Mouse (Mus musculus) ES-E14 (cell line): Measurements from ENCODE around the gene Syngap1. TPM values are rescaled to one million over a fixed set of nuclear protein-coding genes. Genes with fewer than 3 reads are reported as not detected.
A peak's percentile ranks its signal among the peaks of the same experiment; 100 is the strongest.
"Not testable (repeated sequence)": the region's sequence is repeated elsewhere in the genome, so short reads cannot be mapped to it uniquely, and the experiment has no call there.

Experiments used
- DNase-seq: peaks from one replicate; pipeline ENCODE4 v3.0.0-alpha.2; 2013; ENCODE audit warnings: low read depth, low spot score
- H3K27ac ChIP-seq: 2 replicates; pipeline ENCODE4 v1.5.1; 2012; ENCODE audit warnings: low read depth, mild to moderate bottlenecking, low read length, moderate library complexity, mixed read lengths; ENCODE audit not compliant: poor library complexity, insufficient read depth, severe bottlenecking
- H3K36me3 ChIP-seq: 2 replicates; pipeline ENCODE4 v1.6.1; 2012; ENCODE audit warnings: mild to moderate bottlenecking, low read length, moderate library complexity, mixed read lengths; ENCODE audit not compliant: control insufficient read depth, poor library complexity, insufficient read depth, severe bottlenecking
- H3K4me1 ChIP-seq, 2 experiments: fragments of 150-350 bp in 1 of 2; sonication (generic) in 1 of 2; 2 replicates each; pipeline ENCODE4 v1.6.1; 2012; ENCODE audit warnings: low read length in 2 of 2, mild to moderate bottlenecking in 1 of 2, mixed read lengths in 1 of 2; ENCODE audit not compliant: control insufficient read depth in 2 of 2, insufficient read depth in 2 of 2, poor library complexity in 1 of 2
- H3K4me3 ChIP-seq, 2 experiments: fragments of 150-350 bp in 1 of 2; sonication (generic) in 1 of 2; 2 replicates each; pipeline ENCODE4 v1.5.1; 2012; ENCODE audit warnings: low read length in 2 of 2, low read depth in 1 of 2, mild to moderate bottlenecking in 1 of 2, mixed read lengths in 1 of 2; ENCODE audit not compliant: insufficient read depth in 1 of 2, poor library complexity in 1 of 2, severe bottlenecking in 1 of 2
- H3K9ac ChIP-seq: 2 replicates; pipeline ENCODE4 v1.6.1; 2012; ENCODE audit warnings: low read depth, mild to moderate bottlenecking, low read length, mixed read lengths; ENCODE audit not compliant: poor library complexity, insufficient read depth, severe bottlenecking
- H3K9me3 ChIP-seq: fragments of 150-350 bp; sonication (generic); 2 replicates; pipeline ENCODE4 v1.6.1; 2012; ENCODE audit warnings: low read depth, mild to moderate bottlenecking, low read length; ENCODE audit not compliant: control insufficient read depth, insufficient read depth
- CHD2 ChIP-seq: IDR thresholded peaks from 2 replicates; pipeline ENCODE4 v1.6.1; 2014; ENCODE audit warnings: mild to moderate bottlenecking, low read depth, low read length, inconsistent platforms
- HCFC1 ChIP-seq: IDR thresholded peaks from 2 replicates; pipeline ENCODE4 v1.6.1; 2012; ENCODE audit warnings: low read length, inconsistent platforms, borderline replicate concordance; ENCODE audit not compliant: insufficient read depth
- MAFK ChIP-seq: IDR thresholded peaks from 2 replicates; pipeline ENCODE4 v1.6.1; 2014; ENCODE audit warnings: mild to moderate bottlenecking, low read depth, low read length, inconsistent platforms; ENCODE audit not compliant: insufficient read depth
- ZC3H11A ChIP-seq: IDR thresholded peaks from 2 replicates; pipeline ENCODE4 v1.6.1; 2012; ENCODE audit warnings: low read depth, mild to moderate bottlenecking, inconsistent platforms, low read length, borderline replicate concordance
- ZNF384 ChIP-seq: IDR thresholded peaks from 2 replicates; pipeline ENCODE4 v1.6.1; 2012; ENCODE audit warnings: low read depth, low read length, inconsistent platforms
- in situ Hi-C, 2 experiments: fragments of 600-800 bp; cut with MboI; formaldehyde crosslinking; loops; one replicate each; pipeline ENCODE4 v1.15.1; 2025; ENCODE audit warnings: low sequenced_read_pairs in 2 of 2, inconsistent platforms in 1 of 2; ENCODE audit not compliant: unreplicated experiment in 2 of 2
- total RNA-seq: library from RNA; depleted of rRNA; stranded (reverse); fragments of 300-350 nt; gene quantifications from 2 replicates; pipeline ENCODE4 v1.2.3, GENCODE M21; 2012

Gene Syngap1
- total RNA-seq, 1 experiment, result 6.6 TPM

DNA sequence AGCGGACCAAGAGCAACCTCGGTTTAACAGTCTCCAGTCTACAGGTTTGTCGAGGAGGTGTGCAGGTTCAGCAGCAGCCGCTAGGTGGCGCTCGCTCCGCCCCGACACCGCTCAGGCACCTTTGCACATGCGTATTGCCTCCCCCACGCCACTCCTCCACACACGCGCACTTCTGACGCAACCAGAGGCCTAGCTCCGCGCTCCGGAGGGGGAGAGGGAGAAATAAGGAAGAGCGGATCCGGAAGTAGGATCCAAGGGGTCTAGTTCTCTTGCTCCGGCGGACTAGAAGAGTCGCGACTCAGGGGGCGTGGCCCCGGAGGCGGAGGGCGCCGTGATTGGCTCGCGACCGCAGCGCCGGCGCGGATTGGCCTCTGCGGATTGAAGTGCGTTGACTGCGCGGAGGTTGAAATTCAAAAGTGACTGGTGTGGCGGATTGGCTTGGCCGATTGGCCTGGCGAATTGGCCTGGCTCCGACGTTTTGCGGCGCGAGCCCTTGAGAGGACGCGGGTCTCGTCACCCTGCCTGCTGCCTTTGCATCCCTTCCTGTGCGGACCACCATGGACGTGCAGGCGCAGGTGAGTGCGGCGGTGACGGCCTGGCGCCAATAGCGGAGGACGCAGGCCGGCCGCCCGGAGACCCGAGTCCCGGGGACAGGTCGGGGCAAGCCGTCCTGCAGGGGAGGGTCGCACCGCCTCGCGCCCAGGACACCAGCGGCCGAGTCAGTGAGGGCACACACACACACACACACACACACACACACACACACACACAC, 24.2 kb upstream of the Syngap1 start, which contains the start of gene Kifc5b:
Gene Kifc5b, plus strand, starts transcription at position 381 of the 772 bp plus-strand sequence.
- peak; percentile 17; the same call in 1 of the 2 replicates for TF ChIP-seq ZNF384
- no peak for TF ChIP-seq MAFK
- no peak for TF ChIP-seq ZC3H11A
- peak; percentile 79 for TF ChIP-seq HCFC1
- peak; percentile 63; the same call in 1 of the 2 replicates for TF ChIP-seq CHD2
- peak within 1 kb of the TSS; percentile 92 for H3K9ac ChIP-seq
- peaks cover 14% of the 10 kb centered on the region for H3K36me3 ChIP-seq
- H3K4me1 ChIP-seq, result no peaks in the 10 kb centered on the region
- peak within 1 kb of the TSS; percentile 77 for H3K27ac ChIP-seq
- H3K4me3 ChIP-seq, result peak within 1 kb of the TSS; percentile 88 to 90
- peak; percentile 100 for DNase-seq
- H3K9me3 ChIP-seq, result no peaks in the 10 kb centered on the region
- in situ Hi-C loops, result no loop called here

DNA sequence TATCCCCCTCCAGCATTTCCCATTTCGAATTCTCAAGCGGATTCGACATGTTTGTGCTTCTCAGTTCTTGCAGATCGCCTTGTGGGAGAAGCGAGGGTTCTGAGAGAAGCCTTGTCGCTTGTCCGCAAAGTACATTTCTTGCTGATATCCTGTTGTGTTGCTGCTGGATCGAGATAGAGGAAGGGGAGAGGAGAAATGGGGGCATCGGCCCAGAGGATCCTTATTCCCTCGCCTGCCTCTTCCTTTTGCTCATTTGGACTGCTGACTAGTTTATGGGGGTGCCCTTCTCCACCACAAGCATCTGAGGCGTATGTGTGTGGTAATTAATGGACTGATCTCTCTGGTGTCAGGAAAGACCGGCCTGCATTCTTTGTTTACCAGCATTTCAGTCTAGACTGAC, 23.5 kb upstream of the Syngap1 start:
- Histone ChIP-seq H3K36me3 (peaks cover 14% of the 10 kb centered on the region), H3K4me3 (peak overlapping the region; percentile 88 to 90), H3K27ac (peak overlapping the region; percentile 77), H3K9ac (peak overlapping the region; percentile 92)
- H3K9me3 ChIP-seq, in situ Hi-C loops, DNase-seq, H3K4me1 ChIP-seq: not testable (repeated sequence)

DNA sequence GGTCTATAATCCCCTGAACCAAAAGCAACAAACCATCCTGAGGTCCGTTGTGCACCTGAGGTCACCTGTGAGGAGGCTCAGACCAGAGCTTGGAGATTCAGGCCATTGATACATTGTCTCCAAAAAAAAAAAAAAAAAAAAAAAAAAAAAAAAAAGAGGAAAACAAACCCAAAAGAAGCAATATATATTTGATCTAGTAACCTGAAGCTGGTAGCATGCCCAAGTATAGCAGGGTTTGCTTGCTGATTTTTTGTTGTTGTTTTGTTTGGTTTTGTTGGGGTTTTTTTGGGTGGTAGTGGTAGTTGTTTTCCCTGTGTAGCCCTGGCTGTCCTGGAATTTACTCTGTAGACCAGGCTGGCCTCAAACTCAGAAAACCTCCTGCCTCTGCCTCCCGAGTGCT, 22.7 kb upstream of the Syngap1 start:
- Histone ChIP-seq H3K4me3 (peak overlapping the region; percentile 66 to 88), H3K9me3 (no peaks in the 10 kb centered on the region), H3K36me3 (peaks cover 17% of the 10 kb centered on the region), H3K9ac (peak overlapping the region; percentile 40; the same call in 1 of the 2 replicates), H3K27ac (no peak overlapping the region), H3K4me1 (peaks cover 0 to 3% of the 10 kb centered on the region in 2 experiments; a peak in 1 of 4 replicates)
- no peak for DNase-seq
- TF ChIP-seq CHD2, result no peak
- TF ChIP-seq ZNF384, result peak; percentile 58
- TF ChIP-seq MAFK, result no peak
- in situ Hi-C loops, result no loop called here

DNA sequence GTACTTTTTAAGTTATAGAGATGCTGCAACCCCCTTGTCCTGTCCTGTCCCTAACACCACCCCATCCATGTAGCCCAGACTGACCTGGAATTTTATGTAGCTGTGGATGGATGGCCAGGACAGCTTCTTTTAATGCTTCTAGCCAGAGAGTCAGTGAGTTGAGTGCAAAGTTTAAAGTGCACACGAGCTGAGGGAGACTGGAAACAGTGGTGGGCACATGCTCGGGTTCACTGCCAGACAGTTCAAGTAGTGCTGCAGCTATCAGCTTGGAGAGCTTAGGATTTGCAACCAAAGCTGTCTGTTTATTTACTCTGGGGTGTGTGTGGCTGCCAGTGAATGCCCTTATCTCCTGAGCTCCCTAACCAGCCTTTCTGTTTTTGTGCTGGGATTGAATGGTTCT, 21.5 kb upstream of the Syngap1 start:
- H3K4me1 ChIP-seq, H3K9ac ChIP-seq, H3K4me3 ChIP-seq, DNase-seq, H3K27ac ChIP-seq, H3K9me3 ChIP-seq, in situ Hi-C loops: not testable (repeated sequence)
- peaks cover 22% of the 10 kb centered on the region for H3K36me3 ChIP-seq

DNA sequence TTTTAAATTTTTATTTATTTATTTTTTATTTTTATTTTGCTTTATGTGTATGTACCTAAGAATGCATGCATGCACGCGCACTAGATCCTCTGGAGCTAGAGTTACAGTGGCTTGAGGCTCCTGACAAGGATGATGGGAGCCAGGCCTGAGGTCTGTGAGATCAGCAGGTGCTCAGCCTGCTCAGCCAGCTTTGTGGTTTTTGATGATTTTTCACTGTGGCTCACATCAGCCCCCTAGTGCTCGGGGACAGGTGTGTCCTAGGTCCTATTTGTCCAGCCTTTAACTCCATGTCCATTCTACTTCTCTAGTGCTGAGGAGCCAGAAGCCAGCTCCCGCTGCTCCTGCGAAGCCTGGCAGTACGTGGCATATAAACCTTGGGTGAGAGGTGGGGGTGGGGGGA, 18.7 kb upstream of the Syngap1 start:
- not testable (repeated sequence) for H3K4me3 ChIP-seq

DNA sequence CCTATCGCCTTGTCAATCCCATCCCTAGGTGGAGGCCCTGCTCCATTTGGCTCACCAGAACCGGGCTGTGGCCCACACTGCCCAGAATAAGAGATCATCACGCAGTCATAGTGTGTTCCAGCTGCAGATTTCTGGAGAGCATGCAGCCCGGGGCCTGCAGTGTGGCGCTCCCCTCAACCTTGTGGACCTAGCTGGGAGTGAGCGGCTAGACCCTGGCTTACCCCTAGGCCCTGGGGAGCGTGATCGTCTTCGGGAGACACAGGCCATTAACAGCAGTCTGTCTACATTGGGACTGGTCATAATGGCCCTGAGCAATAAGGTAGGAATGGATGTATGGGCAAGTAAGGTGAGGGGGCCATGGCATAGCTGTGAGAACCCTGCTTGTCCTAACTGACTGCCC, 15.6 kb upstream of the Syngap1 start:
- H3K9ac ChIP-seq, DNase-seq, in situ Hi-C loops, H3K4me3 ChIP-seq, H3K27ac ChIP-seq, H3K9me3 ChIP-seq, H3K4me1 ChIP-seq: not testable (repeated sequence)
- peaks cover 55% of the 10 kb centered on the region for H3K36me3 ChIP-seq

More for the DNA sequence above, 18.7 kb upstream of the Syngap1 start:
- DNase-seq, in situ Hi-C loops, H3K9me3 ChIP-seq, H3K9ac ChIP-seq, H3K27ac ChIP-seq, H3K4me1 ChIP-seq: not testable (repeated sequence)
- peaks cover 45% of the 10 kb centered on the region for H3K36me3 ChIP-seq

DNA sequence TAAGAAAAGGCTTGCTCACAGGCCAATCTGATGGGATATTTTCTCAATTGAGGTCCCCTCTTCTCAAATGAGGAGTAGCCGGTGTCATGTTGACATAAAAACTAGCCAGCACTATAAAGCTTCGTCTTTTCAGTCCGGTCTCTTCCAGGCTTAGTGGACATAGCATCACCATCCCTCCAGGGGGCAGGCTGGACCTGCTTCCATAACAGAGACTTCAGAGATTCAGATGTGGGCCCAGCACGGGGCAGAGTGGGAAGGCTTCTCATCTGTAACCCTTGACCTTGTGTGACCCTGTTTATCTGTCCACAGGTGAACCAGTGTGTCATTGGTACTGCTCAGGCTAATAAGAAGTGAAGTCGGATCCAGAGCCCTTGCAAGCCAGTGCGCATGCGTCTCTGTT, 9.3 kb upstream of the Syngap1 start:
- peaks cover 41% of the 10 kb centered on the region for H3K36me3 ChIP-seq
- DNase-seq, in situ Hi-C loops: not testable (repeated sequence)

More for the DNA sequence above, 9.3 kb upstream of the Syngap1 start:
- H3K27ac ChIP-seq, H3K4me3 ChIP-seq, H3K9ac ChIP-seq, H3K9me3 ChIP-seq, H3K4me1 ChIP-seq: not testable (repeated sequence)
